Mouse (Mus musculus) forebrain, postnatal 0 days (tissue): ENCODE data around the gene Tspan12. TPM values are rescaled to one million over a fixed set of nuclear protein-coding genes. Genes with fewer than 3 reads are reported as not detected.

ENCODE experiments used
- ATAC-seq: fragments of 200-750 bp; cut with Nextera tagmentation; 2 replicates; pipeline ENCODE4 v1.8.0; 2017; ENCODE audit warnings: mild to moderate bottlenecking, moderate library complexity
- DNase-seq: peaks from one replicate; pipeline ENCODE4 v3.0.0-alpha.2; 2015
- H3K27ac ChIP-seq: fragments of 300-500 bp; sonication (generic); 2 replicates; pipeline ENCODE4 v1.5.1; 2014; ENCODE audit warnings: low read depth, mild to moderate bottlenecking, antibody characterized with exemption, low read length, moderate library complexity, mixed read lengths
- H3K27me3 ChIP-seq: fragments of 300-500 bp; sonication (generic); 2 replicates; pipeline ENCODE4 v1.6.1; 2014; ENCODE audit warnings: mild to moderate bottlenecking, low read length, mixed read lengths; ENCODE audit not compliant: insufficient read depth
- H3K36me3 ChIP-seq: fragments of 300-500 bp; sonication (generic); 2 replicates; pipeline ENCODE4 v1.6.1; 2014; ENCODE audit warnings: mild to moderate bottlenecking, moderate library complexity; ENCODE audit not compliant: insufficient read depth
- H3K4me1 ChIP-seq: fragments of 300-500 bp; sonication (generic); 2 replicates; pipeline ENCODE4 v1.6.1; 2014; ENCODE audit warnings: antibody characterized with exemption; ENCODE audit not compliant: insufficient read depth
- H3K4me2 ChIP-seq: fragments of 300-500 bp; sonication (generic); 2 replicates; pipeline ENCODE4 v1.6.1; 2014; ENCODE audit warnings: low read depth, mild to moderate bottlenecking, moderate library complexity
- H3K4me3 ChIP-seq: fragments of 300-500 bp; sonication (generic); 2 replicates; pipeline ENCODE4 v1.5.1; 2014; ENCODE audit warnings: low read depth, low read length, mixed read lengths
- H3K9ac ChIP-seq: fragments of 300-500 bp; sonication (generic); 2 replicates; pipeline ENCODE4 v1.6.1; 2014; ENCODE audit warnings: mild to moderate bottlenecking
- H3K9me3 ChIP-seq: fragments of 300-500 bp; sonication (generic); 2 replicates; pipeline ENCODE4 v1.6.1; 2016; ENCODE audit warnings: low read length
- CTCF ChIP-seq: sonication (generic); IDR thresholded peaks from 2 replicates; pipeline ENCODE4 v1.5.1; 2016; ENCODE audit warnings: antibody characterized with exemption, control low read depth, low read depth
- WGBS: fragments of 180-500 bp; shearing (Covaris S2); extraction: QIAGEN DNeasy Blood & Tissue Kit; methylation state at CpG from one replicate; pipeline ENCODE4 v1.1.7; 2014; 5-methylcytosine and 5-hydroxymethylcytosine counted together
- polyA plus RNA-seq: library from polyadenylated mRNA; unstranded; fragments of >200 nt; fragmentation: Nextera tagmentation; extraction: Ambion mirVana; gene quantifications from 2 replicates; pipeline ENCODE4 v1.2.1, GENCODE M21; 2015
- total RNA-seq: library from RNA; depleted of rRNA; stranded (reverse); fragments of >200 nt; gene quantifications from 2 replicates; pipeline ENCODE4 v1.2.3, GENCODE M21; 2014

Tspan12 gene
- total and polyA plus RNA-seq, 2 experiments from 2014 or later = 30.7 to 42.6 TPM

- Histone ChIP-seq H3K4me2 (no peak overlapping the region), H3K9ac (no peak overlapping the region), H3K36me3 (no peaks in the 10 kb centered on the region), H3K27me3 (no peaks in the 10 kb centered on the region), H3K4me1 (no peaks in the 10 kb centered on the region), H3K27ac (no peak overlapping the region), H3K9me3 (no peaks in the 10 kb centered on the region), H3K4me3 (no peak overlapping the region)
- no peak for TF ChIP-seq CTCF
- WGBS = 4% methylated on average over 1 of the region's 1 CpGs
- no peak for ATAC-seq
- DNase-seq = no peak
These were observed 11.2 kb upstream of the Tspan12 start for GRCm38 (mm10) chr6:21863561-21863960.

- H3K9ac ChIP-seq = no peak overlapping the region
- H3K4me1 ChIP-seq = no peaks in the 10 kb centered on the region
- TF ChIP-seq CTCF = no peak
- peak; percentile 72; the same call in 1 of the 2 replicates for ATAC-seq
- no peaks in the 10 kb centered on the region for H3K9me3 ChIP-seq
- no peaks in the 10 kb centered on the region for H3K27me3 ChIP-seq
- DNase-seq = no peak
- H3K4me2 ChIP-seq = no peak overlapping the region
- 15% methylated on average over 2 of the region's 2 CpGs for WGBS
- no peak overlapping the region for H3K4me3 ChIP-seq
- no peaks in the 10 kb centered on the region for H3K36me3 ChIP-seq
- H3K27ac ChIP-seq = no peak overlapping the region
These were observed 9.0 kb upstream of the Tspan12 start for GRCm38 (mm10) chr6:21861316-21861715.

- Histone ChIP-seq H3K4me1 (no peaks in the 10 kb centered on the region), H3K9me3 (no peaks in the 10 kb centered on the region), H3K27ac (no peak overlapping the region), H3K27me3 (no peaks in the 10 kb centered on the region), H3K9ac (no peak overlapping the region), H3K4me3 (no peak overlapping the region), H3K4me2 (peak overlapping the region; percentile 17; the same call in 1 of the 2 replicates), H3K36me3 (no peaks in the 10 kb centered on the region)
- TF ChIP-seq CTCF = no peak
- WGBS = 10% methylated on average over 7 of the region's 7 CpGs
- ATAC-seq = peak; percentile 43
- no peak for DNase-seq
These were observed 5.5 kb upstream of the Tspan12 start for GRCm38 (mm10) chr6:21857843-21858242.

GRCm38 (mm10) chr6:21855921-21856320 is 3.6 kb upstream of the Tspan12 start:
- Histone ChIP-seq H3K27ac (no peak overlapping the region), H3K36me3 (no peaks in the 10 kb centered on the region), H3K4me1 (0 out of 2 replicates have a peak, but pooled peaks cover 5% of the 10 kb centered on the region), H3K9ac (no peak overlapping the region), H3K9me3 (no peaks in the 10 kb centered on the region), H3K27me3 (no peaks in the 10 kb centered on the region), H3K4me2 (no peak overlapping the region), H3K4me3 (no peak overlapping the region)
- no peak for TF ChIP-seq CTCF
- ATAC-seq (no peak), DNase-seq (no peak)
- 58% methylated on average over 7 of the region's 7 CpGs for WGBS

GRCm38 (mm10) chr6:21853342-21853741 is 1.0 kb upstream of the Tspan12 start:
- WGBS = 61% methylated on average over 6 of the region's 6 CpGs
- DNase-seq = no peak
- Histone ChIP-seq H3K36me3 (no peaks in the 10 kb centered on the region), H3K4me3 (no peak overlapping the region), H3K9me3 (no peaks in the 10 kb centered on the region), H3K27ac (no peak overlapping the region), H3K4me2 (no peak overlapping the region), H3K9ac (no peak overlapping the region), H3K4me1 (0 out of 2 replicates have a peak, but pooled peaks cover 8% of the 10 kb centered on the region), H3K27me3 (no peaks in the 10 kb centered on the region)
- no peak for TF ChIP-seq CTCF
- no peak for ATAC-seq

GRCm38 (mm10) chr6:21851596-21852343 is 545 bp downstream of the Tspan12 start:
- peak; percentile 78 for DNase-seq
- Histone ChIP-seq H3K4me2 (peak overlapping the region; percentile 77), H3K4me1 (0 out of 2 replicates have a peak, but pooled peaks cover 8% of the 10 kb centered on the region), H3K9me3 (no peaks in the 10 kb centered on the region), H3K27ac (peak overlapping the region; percentile 66), H3K27me3 (no peaks in the 10 kb centered on the region), H3K9ac (peak overlapping the region; percentile 75), H3K36me3 (no peaks in the 10 kb centered on the region), H3K4me3 (peak overlapping the region; percentile 81)
- 2% methylated on average over 62 of the region's 62 CpGs for WGBS
- peak; percentile 61 for TF ChIP-seq CTCF
- peak; percentile 96 for ATAC-seq

- Histone ChIP-seq H3K36me3 (no peaks in the 10 kb centered on the region), H3K27me3 (no peaks in the 10 kb centered on the region), H3K9ac (peak overlapping the region; percentile 75), H3K27ac (no peak overlapping the region), H3K4me2 (peak overlapping the region; percentile 77), H3K4me1 (0 out of 2 replicates have a peak, but pooled peaks cover 8% of the 10 kb centered on the region), H3K4me3 (peak overlapping the region; percentile 81), H3K9me3 (no peaks in the 10 kb centered on the region)
- WGBS = 2% methylated on average over 5 of the region's 5 CpGs
- no peak for TF ChIP-seq CTCF
- ATAC-seq (no peak), DNase-seq (no peak)
These were observed 1.0 kb downstream of the Tspan12 start for GRCm38 (mm10) chr6:21851346-21851595.
